Mouse (Mus musculus): ENCODE results near the gene Dnmbp.

Gene Dnmbp

GRCm38 (mm10) chr19:43905985-43906384, 34.0 kb downstream of the Dnmbp start:
- peak; percentile 30 for DNase-seq

GRCm38 (mm10) chr19:43905136-43905535, 34.9 kb downstream of the Dnmbp start:
- DNase-seq: no peak

- no peak for DNase-seq
These were observed 35.7 kb downstream of the Dnmbp start for GRCm38 (mm10) chr19:43904327-43904726.

GRCm38 (mm10) chr19:43902887-43903286, 37.1 kb downstream of the Dnmbp start:
- DNase-seq: no peak

GRCm38 (mm10) chr19:43900690-43901089, 39.3 kb downstream of the Dnmbp start:
- DNase-seq: no peak

GRCm38 (mm10) chr19:43898547-43898946, 41.4 kb downstream of the Dnmbp start:
- DNase-seq: no peak

- no peak for DNase-seq
These were observed 43.5 kb downstream of the Dnmbp start for GRCm38 (mm10) chr19:43896441-43896840.

GRCm38 (mm10) chr19:43895951-43896350, 44.0 kb downstream of the Dnmbp start:
- no peak for DNase-seq

GRCm38 (mm10) chr19:43894821-43895220, 45.2 kb downstream of the Dnmbp start:
- no peak for DNase-seq

GRCm38 (mm10) chr19:43894070-43894469, 45.9 kb downstream of the Dnmbp start:
- DNase-seq: no peak

- DNase-seq: no peak
These were observed 49.5 kb downstream of the Dnmbp start for GRCm38 (mm10) chr19:43890487-43890886.

- no peak for DNase-seq
These were observed 52.3 kb downstream of the Dnmbp start for GRCm38 (mm10) chr19:43887725-43888124.

- no peak for DNase-seq
These were observed 52.7 kb downstream of the Dnmbp start for GRCm38 (mm10) chr19:43887242-43887641.

- DNase-seq: no peak
These were observed 53.5 kb downstream of the Dnmbp start for GRCm38 (mm10) chr19:43886371-43887099.

GRCm38 (mm10) chr19:43884668-43885498, 55.1 kb downstream of the Dnmbp start:
- DNase-seq: no peak

- peak; percentile 34 for DNase-seq
These were observed 57.0 kb downstream of the Dnmbp start for GRCm38 (mm10) chr19:43882895-43883573.

GRCm38 (mm10) chr19:43881615-43882014, 58.4 kb downstream of the Dnmbp start:
- DNase-seq: no peak

GRCm38 (mm10) chr19:43880420-43880819, 59.6 kb downstream of the Dnmbp start:
- DNase-seq: no peak

GRCm38 (mm10) chr19:43879401-43880212, 60.4 kb downstream of the Dnmbp start:
- DNase-seq: peak; percentile 66

- DNase-seq: no peak
These were observed 61.6 kb downstream of the Dnmbp start for GRCm38 (mm10) chr19:43878111-43879092.

- DNase-seq: no peak
These were observed 62.6 kb downstream of the Dnmbp start for GRCm38 (mm10) chr19:43877364-43877763.
